Mouse (Mus musculus): ENCODE results near the gene Olfr1424.

- TF ChIP-seq POLR2A (IDR thresholded peaks at IDR 0.05; ENCODE audit: insufficient read depth, low read length) (no peak), EP300 (IDR thresholded peaks at IDR 0.05; ENCODE audit: insufficient read depth, low read depth, low read length) (no peak)
Measured at GRCm38 (mm10) chr19:12104541-12104940, 42.1 kb upstream of the Olfr1424 start.

Measured in ES-Bruce4 (cell line).